Mouse (Mus musculus): ENCODE data around the gene Olfm1.
A peak's percentile ranks its signal among the peaks of the same experiment; 100 is the strongest.

The Olfm1 gene

GRCm38 (mm10) chr2:28240920-28241319, 48.1 kb downstream of the Olfm1 start:
- no peak for DNase-seq

- no peak for DNase-seq
Observed at GRCm38 (mm10) chr2:28241520-28242221, 48.9 kb downstream of the Olfm1 start.

- DNase-seq = no peak
Observed at GRCm38 (mm10) chr2:28242222-28242543, 49.4 kb downstream of the Olfm1 start.

- peak; percentile 89 for DNase-seq
Observed at GRCm38 (mm10) chr2:28244667-28245395, 52.0 kb downstream of the Olfm1 start.

GRCm38 (mm10) chr2:28246110-28246653, 53.4 kb downstream of the Olfm1 start:
- no peak for DNase-seq

GRCm38 (mm10) chr2:28247098-28247497, 54.3 kb downstream of the Olfm1 start:
- DNase-seq = no peak

GRCm38 (mm10) chr2:28252554-28252953, 59.8 kb downstream of the Olfm1 start:
- no peak for DNase-seq

GRCm38 (mm10) chr2:28256029-28256428, 63.2 kb downstream of the Olfm1 start:
- DNase-seq = peak; percentile 74

- DNase-seq = no peak
Observed at GRCm38 (mm10) chr2:28261438-28261837, 68.6 kb downstream of the Olfm1 start.

GRCm38 (mm10) chr2:28267776-28268275, 75.0 kb downstream of the Olfm1 start:
- DNase-seq = no peak

- DNase-seq = no peak
Observed at GRCm38 (mm10) chr2:28270561-28270960, 77.8 kb downstream of the Olfm1 start.

GRCm38 (mm10) chr2:28272218-28272965, 79.6 kb downstream of the Olfm1 start:
- peak; percentile 83 for DNase-seq

- no peak for DNase-seq
Observed at GRCm38 (mm10) chr2:28274006-28274405, 81.2 kb downstream of the Olfm1 start.

GRCm38 (mm10) chr2:28275345-28275744, 82.6 kb downstream of the Olfm1 start:
- no peak for DNase-seq

- DNase-seq = peak; percentile 67
Observed at GRCm38 (mm10) chr2:28278150-28278549, 85.4 kb downstream of the Olfm1 start.

- no peak for DNase-seq
Observed at GRCm38 (mm10) chr2:28278853-28279252, 86.1 kb downstream of the Olfm1 start.
